Mouse (Mus musculus) stomach, postnatal 0 days (tissue): ENCODE measurements around the gene Hand1.

ENCODE experiments used
- CTCF ChIP-seq: IDR thresholded peaks from 2 replicates; pipeline ENCODE4 v1.5.1; 2016; ENCODE audit warnings: antibody characterized with exemption, low read depth, mild to moderate bottlenecking, moderate library complexity
- EP300 ChIP-seq: optimal IDR thresholded peaks from 2 replicates; pipeline ENCODE3; 2016; ENCODE audit warnings: antibody characterized with exemption

DNA sequence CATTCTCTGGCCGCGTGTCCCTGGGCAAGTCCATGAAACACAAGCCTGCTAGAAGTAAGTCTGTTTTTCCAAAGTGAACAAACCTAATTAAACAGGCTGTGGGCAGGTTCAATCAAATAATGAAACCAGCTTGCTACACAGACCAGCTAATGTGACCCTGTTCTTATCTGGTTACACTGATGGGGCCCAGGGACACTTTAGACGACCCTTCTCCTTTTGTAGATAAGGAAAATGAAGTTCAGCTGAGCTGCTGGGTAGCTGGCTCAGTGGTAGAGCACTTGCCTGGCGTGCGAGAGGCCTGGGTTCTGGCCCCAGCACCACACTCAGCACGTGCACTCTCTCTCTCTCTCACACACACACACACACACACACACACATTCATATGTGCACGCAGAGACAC is 8.9 kb downstream of the Hand1 start:
- no peak for TF ChIP-seq EP300
- TF ChIP-seq CTCF, result no peak
